Mouse (Mus musculus) neural tube, embryonic 15.5 days (tissue): ENCODE data around the gene 1700037H04Rik. TPM values are rescaled to one million over a fixed set of nuclear protein-coding genes. Genes with fewer than 3 reads are reported as not detected.

Experiments
- ATAC-seq: fragments of 200-750 bp; cut with Nextera tagmentation; 2 replicates; pipeline ENCODE4 v1.8.0; 2017; ENCODE audit warnings: mild to moderate bottlenecking, moderate TSS enrichment, moderate library complexity; ENCODE audit not compliant: low FRiP score
- H3K27ac ChIP-seq: fragments of 300-500 bp; sonication (generic); replicated peaks from 2 replicates; pipeline ENCODE4 v1.5.1; 2015; ENCODE audit warnings: mild to moderate bottlenecking, inconsistent platforms
- H3K27me3 ChIP-seq: fragments of 300-500 bp; sonication (generic); replicated peaks from 2 replicates; pipeline ENCODE4 v1.6.1; 2015; ENCODE audit warnings: inconsistent platforms
- H3K36me3 ChIP-seq: fragments of 300-500 bp; sonication (generic); 2 replicates; pipeline ENCODE4 v1.6.1; 2015; ENCODE audit warnings: inconsistent platforms
- H3K4me1 ChIP-seq: fragments of 300-500 bp; sonication (generic); 2 replicates; pipeline ENCODE4 v1.6.1; 2015; ENCODE audit warnings: inconsistent platforms
- H3K4me2 ChIP-seq: fragments of 300-500 bp; sonication (generic); 2 replicates; pipeline ENCODE4 v1.6.1; 2015; ENCODE audit warnings: inconsistent platforms, mild to moderate bottlenecking, moderate library complexity
- H3K4me3 ChIP-seq: fragments of 300-500 bp; sonication (generic); replicated peaks from 2 replicates; pipeline ENCODE4 v1.5.1; 2015; ENCODE audit warnings: mild to moderate bottlenecking, inconsistent platforms
- H3K9ac ChIP-seq: fragments of 300-500 bp; sonication (generic); replicated peaks from 2 replicates; pipeline ENCODE4 v1.6.1; 2015; ENCODE audit warnings: mild to moderate bottlenecking, inconsistent platforms
- H3K9me3 ChIP-seq: fragments of 300-500 bp; sonication (generic); replicated peaks from 2 replicates; pipeline ENCODE4 v1.6.1; 2016; ENCODE audit warnings: inconsistent platforms
- WGBS: fragments of 180-500 bp; shearing (Covaris S2); methylation state at CpG from one replicate; pipeline ENCODE4 v1.1.7; 2015; ENCODE audit warnings: mixed read lengths; 5-methylcytosine and 5-hydroxymethylcytosine counted together
- polyA plus RNA-seq: library from polyadenylated mRNA; unstranded; fragments of >200 nt; fragmentation: Nextera tagmentation; extraction: Ambion mirVana; gene quantifications from 2 replicates; pipeline ENCODE4 v1.2.1, GENCODE M21; 2015

Gene 1700037H04Rik
- polyA plus RNA-seq, 1 experiment from 2014 or later, result 79.1 TPM

- H3K9ac ChIP-seq, result no peak overlapping the region
- H3K4me2 ChIP-seq, result no peak overlapping the region
- no peak overlapping the region for H3K4me3 ChIP-seq
- 81% methylated on average over 7 of the region's 7 CpGs for WGBS
- no peak for ATAC-seq
- no peaks in the 10 kb centered on the region for H3K36me3 ChIP-seq
- no peak overlapping the region for H3K27ac ChIP-seq
- peaks cover 13% of the 10 kb centered on the region for H3K4me1 ChIP-seq
- no peaks in the 10 kb centered on the region for H3K27me3 ChIP-seq
- no peaks in the 10 kb centered on the region; the same call in 1 of the 2 replicates for H3K9me3 ChIP-seq
These were observed 4.0 kb upstream of the 1700037H04Rik start for GRCm38 (mm10) chr2:131163924-131164323.

- Histone ChIP-seq H3K27ac (peak overlapping the region; percentile 93), H3K9ac (peak overlapping the region; percentile 73), H3K4me2 (peak overlapping the region; percentile 83), H3K36me3 (no peaks in the 10 kb centered on the region), H3K4me1 (peaks cover 39% of the 10 kb centered on the region), H3K9me3 (no peaks in the 10 kb centered on the region; the same call in 1 of the 2 replicates), H3K27me3 (no peaks in the 10 kb centered on the region), H3K4me3 (peak overlapping the region; percentile 85)
- WGBS, result 1% methylated on average over 17 of the region's 17 CpGs
- ATAC-seq, result peak; percentile 3
These were observed 810 bp upstream of the 1700037H04Rik start for GRCm38 (mm10) chr2:131160671-131161111.

- H3K4me2 ChIP-seq, result peak overlapping the region; percentile 83
- peaks cover 41% of the 10 kb centered on the region for H3K4me1 ChIP-seq
- peak overlapping the region; percentile 93 for H3K27ac ChIP-seq
- H3K27me3 ChIP-seq, result no peaks in the 10 kb centered on the region
- peak; percentile 63 for ATAC-seq
- H3K4me3 ChIP-seq, result peak overlapping the region; percentile 85
- WGBS, result under 1% methylated on average over 18 of the region's 18 CpGs
- peak overlapping the region; percentile 83 for H3K9ac ChIP-seq
- no peaks in the 10 kb centered on the region; the same call in 1 of the 2 replicates for H3K36me3 ChIP-seq
- no peaks in the 10 kb centered on the region for H3K9me3 ChIP-seq
These were observed 380 bp downstream of the 1700037H04Rik start for GRCm38 (mm10) chr2:131159491-131159910.

GRCm38 (mm10) chr2:131156987-131157386, 2.9 kb downstream of the 1700037H04Rik start:
- peaks cover 9% of the 10 kb centered on the region for H3K36me3 ChIP-seq
- H3K9me3 ChIP-seq, result no peaks in the 10 kb centered on the region
- H3K27me3 ChIP-seq, result no peaks in the 10 kb centered on the region
- WGBS, result 90% methylated on average over 7 of the region's 7 CpGs
- peaks cover 41% of the 10 kb centered on the region for H3K4me1 ChIP-seq
- no peak overlapping the region for H3K9ac ChIP-seq
- H3K4me3 ChIP-seq, result no peak overlapping the region
- H3K27ac ChIP-seq, result no peak overlapping the region
- no peak overlapping the region for H3K4me2 ChIP-seq
- ATAC-seq, result no peak

GRCm38 (mm10) chr2:131154036-131154435, 5.8 kb downstream of the 1700037H04Rik start:
- no peak overlapping the region for H3K9ac ChIP-seq
- H3K36me3 ChIP-seq, result peaks cover 24% of the 10 kb centered on the region
- no peaks in the 10 kb centered on the region for H3K9me3 ChIP-seq
- H3K4me3 ChIP-seq, result no peak overlapping the region
- H3K4me2 ChIP-seq, result no peak overlapping the region
- 89% methylated on average over 4 of the region's 4 CpGs for WGBS
- H3K27me3 ChIP-seq, result no peaks in the 10 kb centered on the region
- no peak overlapping the region for H3K27ac ChIP-seq
- peaks cover 28% of the 10 kb centered on the region for H3K4me1 ChIP-seq
- no peak for ATAC-seq

GRCm38 (mm10) chr2:131152166-131152730, 7.6 kb downstream of the 1700037H04Rik start:
- no peaks in the 10 kb centered on the region for H3K27me3 ChIP-seq
- H3K27ac ChIP-seq, result no peak overlapping the region
- 93% methylated on average over 7 of the region's 7 CpGs for WGBS
- H3K9me3 ChIP-seq, result no peaks in the 10 kb centered on the region
- no peak overlapping the region for H3K9ac ChIP-seq
- no peak for ATAC-seq
- no peak overlapping the region for H3K4me3 ChIP-seq
- H3K36me3 ChIP-seq, result peaks cover 42% of the 10 kb centered on the region
- no peak overlapping the region for H3K4me2 ChIP-seq
- peaks cover 11% of the 10 kb centered on the region for H3K4me1 ChIP-seq

GRCm38 (mm10) chr2:131149254-131149578, 10.7 kb downstream of the 1700037H04Rik start:
- no peak for ATAC-seq
- WGBS, result 93% methylated on average over 3 of the region's 3 CpGs
- H3K36me3 ChIP-seq, result peaks cover 71% of the 10 kb centered on the region

GRCm38 (mm10) chr2:131148353-131149253, 11.3 kb downstream of the 1700037H04Rik start:
- Histone ChIP-seq H3K27ac (no peak overlapping the region), H3K4me2 (no peak overlapping the region), H3K9me3 (no peaks in the 10 kb centered on the region), H3K27me3 (no peaks in the 10 kb centered on the region), H3K4me3 (no peak overlapping the region), H3K9ac (no peak overlapping the region), H3K36me3 (peaks cover 75% of the 10 kb centered on the region), H3K4me1 (no peaks in the 10 kb centered on the region)
- 93% methylated on average over 8 of the region's 8 CpGs for WGBS
- no peak for ATAC-seq

More at GRCm38 (mm10) chr2:131149254-131149578, 10.7 kb downstream of the 1700037H04Rik start:
- Histone ChIP-seq H3K4me2 (no peak overlapping the region), H3K27me3 (no peaks in the 10 kb centered on the region), H3K9ac (no peak overlapping the region), H3K4me3 (no peak overlapping the region), H3K9me3 (no peaks in the 10 kb centered on the region), H3K4me1 (no peaks in the 10 kb centered on the region), H3K27ac (no peak overlapping the region)

GRCm38 (mm10) chr2:131147043-131147365, 12.9 kb downstream of the 1700037H04Rik start:
- no peak for ATAC-seq
- peaks cover 68% of the 10 kb centered on the region for H3K36me3 ChIP-seq
- H3K4me2 ChIP-seq, result no peak overlapping the region
- no peak overlapping the region for H3K4me3 ChIP-seq
- no peak overlapping the region for H3K9ac ChIP-seq
- H3K4me1 ChIP-seq, result no peaks in the 10 kb centered on the region; the same call in 1 of the 2 replicates
- H3K9me3 ChIP-seq, result no peaks in the 10 kb centered on the region
- H3K27ac ChIP-seq, result no peak overlapping the region
- WGBS, result 96% methylated on average over 8 of the region's 8 CpGs
- H3K27me3 ChIP-seq, result no peaks in the 10 kb centered on the region

- Histone ChIP-seq H3K27ac (no peak overlapping the region), H3K4me1 (no peaks in the 10 kb centered on the region; the same call in 1 of the 2 replicates), H3K27me3 (no peaks in the 10 kb centered on the region), H3K4me3 (no peak overlapping the region), H3K9me3 (no peaks in the 10 kb centered on the region), H3K4me2 (no peak overlapping the region), H3K36me3 (peaks cover 68% of the 10 kb centered on the region), H3K9ac (no peak overlapping the region)
- ATAC-seq, result no peak; the same call in 1 of the 2 replicates
- WGBS, result 90% methylated on average over 21 of the region's 21 CpGs
These were observed 13.5 kb downstream of the 1700037H04Rik start for GRCm38 (mm10) chr2:131146193-131147042.

- Histone ChIP-seq H3K27me3 (no peaks in the 10 kb centered on the region), H3K4me2 (no peak overlapping the region), H3K4me3 (no peak overlapping the region), H3K4me1 (no peaks in the 10 kb centered on the region; the same call in 1 of the 2 replicates), H3K9ac (no peak overlapping the region), H3K9me3 (no peaks in the 10 kb centered on the region), H3K36me3 (peaks cover 60% of the 10 kb centered on the region), H3K27ac (no peak overlapping the region)
- WGBS, result 94% methylated on average over 2 of the region's 2 CpGs
- no peak for ATAC-seq
These were observed 14.3 kb downstream of the 1700037H04Rik start for GRCm38 (mm10) chr2:131145536-131145935.
